Mouse (Mus musculus): ENCODE results near the gene Sp6. TPM values are rescaled to one million over a fixed set of nuclear protein-coding genes. Genes with fewer than 3 reads are reported as not detected.

Gene Sp6
- polyA plus RNA-seq, 1 experiment from 2014 or later: 0.53 TPM

DNA sequence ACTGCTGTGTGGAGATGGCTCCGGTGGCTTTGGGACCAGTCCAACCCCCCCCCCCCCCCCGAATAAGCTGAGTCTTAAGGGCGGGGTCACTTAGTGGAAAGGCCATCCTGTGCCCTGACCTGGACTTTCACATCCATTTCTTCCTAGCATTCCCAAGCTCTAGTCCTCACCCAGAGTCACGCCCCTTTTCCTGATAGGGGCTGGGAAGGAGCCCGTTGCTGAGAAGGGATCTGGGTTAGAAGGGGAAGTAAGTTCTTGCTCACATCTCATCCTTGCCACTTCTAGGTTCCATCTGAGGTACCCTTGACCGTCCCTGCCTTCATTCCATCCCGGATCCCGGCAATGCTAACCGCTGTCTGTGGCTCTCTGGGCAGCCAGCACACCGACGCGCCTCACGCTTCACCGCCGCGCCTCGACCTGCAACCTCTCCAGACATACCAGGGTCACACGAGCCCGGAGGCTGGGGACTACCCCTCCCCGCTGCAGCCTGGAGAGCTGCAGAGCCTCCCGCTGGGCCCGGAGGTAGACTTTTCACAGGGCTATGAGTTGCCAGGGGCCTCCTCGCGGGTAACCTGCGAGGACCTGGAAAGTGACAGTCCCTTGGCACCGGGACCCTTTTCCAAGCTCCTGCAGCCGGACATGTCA is 8.0 kb downstream of the Sp6 start:
- ChIA-PET CTCF (interaction anchor here (0.7 to 3.0 kb wide), 8 partner anchors 11 to 92 kb away, joined by 3 to 22 read pairs (median 3); partner anchors contain the start of gene Sp2), POLR2A (interaction anchor here (0.6 to 0.9 kb wide), 3 partner anchors 25 to 46 kb away, joined by 3 to 4 read pairs (median 4); no protein-coding TSS in a partner anchor)
- H3K27me3 ChIP-seq: peaks cover 24% of the 10 kb centered on the region
- DNase-seq (ENCODE audit: low read depth, low spot score) (no peak), ATAC-seq (no peak)
- no peak for TF ChIP-seq CTCF (IDR thresholded peaks at IDR 0.05)
- in situ Hi-C loops (cut with MboI; ENCODE audit: low pct_unique_long_range_greater_than_20kb): loop anchor here (5.0 kb wide), 1 partner anchor 34 kb away; no protein-coding TSS in a partner anchor

- CTCF ChIA-PET: interaction anchor here (0.7 to 3.0 kb wide), 8 partner anchors 11 to 93 kb away, joined by 3 to 22 read pairs (median 3); partner anchors contain the start of gene Sp2
- DNase-seq (ENCODE audit: low read depth, low spot score) (no peak), ATAC-seq (peak; percentile 19)
- in situ Hi-C loops (cut with MboI; ENCODE audit: low pct_unique_long_range_greater_than_20kb): loop anchor here (5.0 kb wide), 1 partner anchor 35 kb away; no protein-coding TSS in a partner anchor
- peaks cover 18% of the 10 kb centered on the region for H3K27me3 ChIP-seq
- POLR2A ChIA-PET: interaction anchor here (0.9 to 1.3 kb wide), 2 partner anchors 34 to 38 kb away, joined by 3 read pairs; no protein-coding TSS in a partner anchor
- no peak for TF ChIP-seq CTCF (IDR thresholded peaks at IDR 0.05)
Measured at GRCm38 (mm10) chr11:97021873-97022484, 8.8 kb downstream of the Sp6 start.

- no peak for TF ChIP-seq CTCF (IDR thresholded peaks at IDR 0.05)
- no peaks in the 10 kb centered on the region for H3K27me3 ChIP-seq
- in situ Hi-C loops (cut with MboI; ENCODE audit: low pct_unique_long_range_greater_than_20kb): loop anchor here (5.0 kb wide), 2 partner anchors 38 to 98 kb away; partner anchors contain the start of gene Prr15l
- CTCF ChIA-PET: interaction anchor here (0.7 to 6.7 kb wide), 3 partner anchors 11 to 48 kb away, joined by 3 to 42 read pairs (median 11); partner anchors contain the start of gene Sp2
- no peak for DNase-seq (ENCODE audit: low read depth, low spot score)
- POLR2A ChIA-PET: no interaction called here
- ATAC-seq: no peak
Measured at GRCm38 (mm10) chr11:97024977-97025376, 11.8 kb downstream of the Sp6 start.

DNA sequence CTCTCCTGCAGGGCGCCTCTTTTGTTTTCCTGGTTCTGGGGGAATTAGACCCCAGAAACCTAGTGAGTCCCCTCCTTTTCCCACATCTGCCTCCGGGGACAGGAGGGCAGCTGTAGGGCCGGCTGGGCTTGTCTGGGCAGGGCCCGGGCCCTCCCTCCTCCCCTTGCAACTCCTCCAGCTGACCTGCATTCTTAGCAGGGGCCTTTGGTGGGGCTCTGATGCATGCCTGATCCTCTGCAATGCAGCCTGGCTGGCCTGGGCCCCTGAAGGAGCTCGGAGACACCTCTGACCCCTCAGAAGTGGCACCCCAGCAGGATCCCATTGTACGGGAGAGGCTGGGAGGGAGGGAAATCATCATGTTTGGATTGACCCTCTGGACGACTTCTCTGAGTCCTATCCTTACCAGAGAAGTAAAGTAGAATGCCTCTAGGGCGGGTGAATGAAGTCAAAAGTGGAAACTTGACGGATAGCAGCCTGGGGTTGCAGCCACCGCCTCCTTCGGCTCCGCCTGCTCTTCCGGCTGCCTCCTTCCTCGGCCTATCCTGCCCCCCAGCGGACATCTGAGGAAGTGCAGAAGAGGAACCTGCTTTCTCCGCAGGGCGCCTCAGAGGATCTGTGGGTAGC is 12.6 kb downstream of the Sp6 start:
- no peak for DNase-seq (ENCODE audit: low read depth, low spot score)
- H3K27me3 ChIP-seq: no peaks in the 10 kb centered on the region
- POLR2A ChIA-PET: interaction anchor here (1.2 to 1.4 kb wide), 2 partner anchors 41 to 47 kb away, joined by 3 to 5 read pairs; no protein-coding TSS in a partner anchor
- in situ Hi-C loops (cut with MboI; ENCODE audit: low pct_unique_long_range_greater_than_20kb): loop anchor here (5.0 kb wide), 1 partner anchor 99 kb away; the partner anchor contains the start of gene Prr15l
- TF ChIP-seq CTCF (IDR thresholded peaks at IDR 0.05): no peak
- ATAC-seq: peak; percentile 50
- CTCF ChIA-PET: interaction anchor here (0.7 to 6.7 kb wide), 13 partner anchors 9 to 151 kb away, joined by 3 to 42 read pairs (median 3); partner anchors contain the start of gene Sp2

DNA sequence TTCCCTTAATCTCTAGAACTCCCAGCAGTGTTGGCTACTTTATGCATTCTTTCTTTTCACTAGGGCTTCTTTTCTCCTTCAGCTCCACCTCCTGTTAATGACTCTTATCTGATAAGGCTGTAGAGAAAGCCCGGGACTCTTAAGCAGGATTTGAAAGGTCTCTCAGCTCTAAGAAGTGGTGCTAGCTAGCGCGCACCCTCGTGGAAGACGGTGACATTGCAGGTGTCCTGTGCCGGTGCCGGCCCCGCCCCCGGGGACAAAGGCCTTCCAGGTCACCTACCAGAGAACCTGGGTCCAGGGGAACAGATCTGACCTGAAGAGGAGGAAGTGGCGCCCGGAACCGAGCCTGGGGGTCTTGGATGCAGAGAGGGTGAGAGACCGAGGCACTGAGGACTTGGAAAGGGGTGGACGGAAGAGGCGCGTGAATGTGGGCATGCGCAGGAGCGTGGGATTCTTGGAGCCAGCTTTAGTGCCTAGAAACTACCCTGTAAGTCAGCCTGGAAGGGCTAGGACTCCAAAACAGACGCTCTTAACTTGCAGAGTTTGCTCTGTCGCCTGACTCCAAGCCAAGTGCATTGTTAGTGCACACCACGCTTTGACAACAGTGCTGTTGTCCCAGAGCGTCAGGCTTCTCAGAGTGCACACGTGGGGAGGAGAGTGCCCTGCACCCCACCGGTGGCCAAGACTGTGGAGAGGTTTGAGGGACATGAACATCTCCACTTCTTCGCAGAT is 16.7 kb downstream of the Sp6 start, which contains the start of gene Scrn2:
Gene Scrn2, plus strand, starts transcription at position 253 of the 732 bp plus-strand sequence.
- ATAC-seq (peak; percentile 32), DNase-seq (ENCODE audit: low read depth, low spot score) (no peak)
- ChIA-PET POLR2A (interaction anchor here (0.6 to 0.9 kb wide), 3 partner anchors 11 to 764 kb away, joined by 3 to 4 read pairs (median 3); no protein-coding TSS in a partner anchor), CTCF (interaction anchor here (0.7 to 6.7 kb wide), 14 partner anchors 9 to 111 kb away, joined by 3 to 42 read pairs (median 4); partner anchors contain the start of genes Lrrc46, Mrpl10 and Osbpl7)
- in situ Hi-C loops (cut with MboI; ENCODE audit: low pct_unique_long_range_greater_than_20kb): loop anchor here (5.0 kb wide), 1 partner anchor 103 kb away; the partner anchor contains the start of gene Prr15l
- no peaks in the 10 kb centered on the region for H3K27me3 ChIP-seq
- TF ChIP-seq CTCF (IDR thresholded peaks at IDR 0.05): no peak

DNA sequence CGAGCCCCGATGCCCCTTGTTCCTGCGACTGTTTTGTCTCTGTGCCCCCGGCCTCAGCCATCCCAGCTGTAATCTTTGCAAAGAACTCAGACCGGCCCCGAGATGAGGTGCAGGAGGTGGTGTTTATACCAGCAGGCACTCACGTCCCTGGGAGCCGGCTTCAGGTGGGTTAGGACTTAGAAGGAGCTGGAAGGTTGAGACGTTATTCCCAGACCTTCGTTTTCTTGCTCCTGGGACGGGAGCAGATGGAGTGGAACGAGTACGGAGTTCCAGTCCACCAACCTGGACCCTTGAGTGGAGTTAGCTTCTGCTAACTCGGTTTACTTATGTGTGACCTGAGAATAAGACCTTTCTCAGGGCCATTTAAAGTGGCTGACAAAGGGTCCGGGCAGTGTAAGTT is 17.2 kb downstream of the Sp6 start:
- in situ Hi-C loops (cut with MboI; ENCODE audit: low pct_unique_long_range_greater_than_20kb): no loop called here
- CTCF ChIA-PET: interaction anchor here (1.0 to 6.7 kb wide), 8 partner anchors 10 to 98 kb away, joined by 3 to 42 read pairs (median 3); partner anchors contain the start of genes Lrrc46 and Mrpl10
- no peak for TF ChIP-seq CTCF (IDR thresholded peaks at IDR 0.05)
- DNase-seq (ENCODE audit: low read depth, low spot score) (no peak), ATAC-seq (no peak)
- POLR2A ChIA-PET: no interaction called here
- H3K27me3 ChIP-seq: no peaks in the 10 kb centered on the region

DNA sequence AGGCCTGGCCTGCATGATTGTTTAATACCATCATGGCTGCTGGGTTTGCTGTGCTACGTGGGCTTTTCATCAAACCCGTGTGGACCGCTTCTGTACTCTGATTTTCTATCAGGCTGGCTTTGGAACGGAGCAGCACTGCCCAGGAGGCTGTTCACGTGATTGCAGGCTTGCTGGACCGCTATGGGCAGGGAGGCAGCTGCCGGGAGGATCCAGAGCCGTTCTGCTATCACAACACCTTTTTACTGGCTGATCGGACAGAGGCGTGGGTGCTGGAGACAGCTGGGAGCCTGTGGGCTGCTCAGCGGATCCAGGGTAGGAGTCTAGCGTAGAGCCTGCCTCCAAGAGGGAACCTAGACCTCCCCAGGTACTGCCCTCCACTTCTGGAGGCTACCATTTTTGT is 18.8 kb downstream of the Sp6 start:
- in situ Hi-C loops (cut with MboI; ENCODE audit: low pct_unique_long_range_greater_than_20kb): no loop called here
- ChIA-PET CTCF (interaction anchor here (1.0 kb wide), 2 partner anchors 9 to 50 kb away, joined by 3 read pairs; no protein-coding TSS in a partner anchor), POLR2A (no interaction called here)
- DNase-seq (ENCODE audit: low read depth, low spot score): no peak
- no peaks in the 10 kb centered on the region for H3K27me3 ChIP-seq
- no peak for TF ChIP-seq CTCF (IDR thresholded peaks at IDR 0.05)
- no peak for ATAC-seq

- no peaks in the 10 kb centered on the region for H3K27me3 ChIP-seq
- no peak for TF ChIP-seq CTCF (IDR thresholded peaks at IDR 0.05)
- POLR2A ChIA-PET: no interaction called here
- CTCF ChIA-PET: interaction anchor here (1.0 kb wide), 2 partner anchors 8 to 51 kb away, joined by 3 read pairs; no protein-coding TSS in a partner anchor
- ATAC-seq (no peak), DNase-seq (ENCODE audit: low read depth, low spot score) (no peak)
- in situ Hi-C loops (cut with MboI; ENCODE audit: low pct_unique_long_range_greater_than_20kb): no loop called here
Measured at GRCm38 (mm10) chr11:97032499-97032898, 19.3 kb downstream of the Sp6 start.

GRCm38 (mm10) chr11:97033781-97034180 is 20.6 kb downstream of the Sp6 start:
- no peak for TF ChIP-seq CTCF (IDR thresholded peaks at IDR 0.05)
- no peaks in the 10 kb centered on the region for H3K27me3 ChIP-seq
- CTCF ChIA-PET: no interaction called here
- DNase-seq (ENCODE audit: low read depth, low spot score) (no peak), ATAC-seq (no peak)
- POLR2A ChIA-PET: no interaction called here
- in situ Hi-C loops (cut with MboI; ENCODE audit: low pct_unique_long_range_greater_than_20kb): no loop called here

Measured in Patski (cell line).